Mouse (Mus musculus) heart, adult 2 months (tissue): ENCODE measurements at regions not wholly inside any gene's neighbourhood (a gene's known extent, or its start where the extent isn't known, plus 50 kb on each side); places are given as distances from the start of the nearest gene placed in this dataset.

ENCODE experiments used
- CTCF ChIP-seq: fragments of 200-600 bp; IDR thresholded peaks from 2 replicates; pipeline ENCODE4 v1.8.1; 2022; ENCODE audit warnings: antibody characterized with exemption, mild to moderate bottlenecking, moderate library complexity
- EP300 ChIP-seq: fragments of 200-500 bp; IDR thresholded peaks from 2 replicates; pipeline ENCODE4 v1.6.1; 2011; ENCODE audit warnings: low read depth, low read length, control low read depth; ENCODE audit not compliant: insufficient read depth
- POLR2A ChIP-seq: fragments of 200-500 bp; IDR thresholded peaks from 2 replicates; pipeline ENCODE4 v1.6.1; 2011; ENCODE audit warnings: mild to moderate bottlenecking, low read depth, low read length, control low read depth; ENCODE audit not compliant: insufficient read depth

DNA sequence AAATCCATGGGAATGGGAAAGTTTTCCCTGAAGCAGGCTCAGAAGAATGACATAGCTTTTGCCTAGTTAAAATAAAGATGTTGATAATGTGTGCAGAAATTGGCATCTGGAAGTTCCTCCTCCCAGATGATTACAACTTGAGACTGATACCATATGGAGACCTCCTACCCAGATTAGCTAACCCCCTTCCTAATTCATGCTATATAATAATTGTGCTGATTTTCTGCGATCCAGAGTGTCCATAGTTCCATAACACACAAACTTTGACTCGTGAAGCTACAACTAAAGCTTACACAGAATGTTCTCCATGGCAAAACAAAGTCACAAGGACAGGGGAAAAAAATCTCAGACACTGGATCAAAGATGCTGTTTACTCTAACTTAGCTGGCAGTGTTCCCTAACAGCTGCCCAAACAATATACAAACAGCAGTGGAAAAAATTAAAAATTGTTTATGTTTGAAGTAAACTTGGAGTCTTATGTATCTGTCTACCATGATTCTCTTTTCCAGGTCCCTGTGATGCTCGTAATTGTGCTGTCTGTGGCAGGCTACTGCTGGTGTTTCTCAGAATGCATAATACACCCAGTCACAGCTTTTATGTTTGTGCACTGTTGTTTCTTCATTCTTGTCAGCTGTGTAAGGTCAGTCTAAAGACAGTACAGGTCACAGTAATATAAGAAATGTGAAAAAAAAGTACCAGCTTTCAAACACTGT is 1978.8 kb upstream of the A830018L16Rik start:
- TF ChIP-seq CTCF (no peak), POLR2A (no peak), EP300 (no peak)
